Mouse (Mus musculus) retina, embryonic 14.5 days (tissue): ENCODE measurements around the gene Vmn2r42.
"Not testable (repeated sequence)": the region's sequence is repeated elsewhere in the genome, so short reads cannot be mapped to it uniquely, and the experiment has no call there.

ENCODE experiments used
- DNase-seq: peaks from one replicate; pipeline ENCODE4 v3.0.0-alpha.2; 2015; ENCODE audit warnings: low spot score

Gene Vmn2r42

DNA sequence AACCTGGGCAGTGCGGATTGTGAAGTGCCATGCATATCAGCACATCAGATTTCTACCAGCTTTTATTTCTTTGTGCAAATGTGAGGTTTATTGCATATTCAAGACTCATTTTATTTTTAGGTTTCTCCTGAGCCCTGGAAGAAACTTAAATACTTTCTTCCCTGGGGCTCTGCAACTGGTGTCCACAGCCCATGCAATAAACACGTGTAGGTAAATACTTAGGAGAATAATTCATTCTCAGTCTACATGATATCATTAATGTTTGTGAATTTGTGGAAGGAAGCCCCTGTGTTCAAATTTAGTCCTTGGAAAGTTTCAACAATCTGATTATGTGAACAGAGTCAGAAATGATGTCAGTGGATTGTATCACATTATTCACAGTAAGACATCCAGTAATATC lies at the start of gene Vmn2r42:
Vmn2r42 (minus strand) TSS at position 101 of the 400 bp plus-strand sequence.
- not testable (repeated sequence) for DNase-seq

DNA sequence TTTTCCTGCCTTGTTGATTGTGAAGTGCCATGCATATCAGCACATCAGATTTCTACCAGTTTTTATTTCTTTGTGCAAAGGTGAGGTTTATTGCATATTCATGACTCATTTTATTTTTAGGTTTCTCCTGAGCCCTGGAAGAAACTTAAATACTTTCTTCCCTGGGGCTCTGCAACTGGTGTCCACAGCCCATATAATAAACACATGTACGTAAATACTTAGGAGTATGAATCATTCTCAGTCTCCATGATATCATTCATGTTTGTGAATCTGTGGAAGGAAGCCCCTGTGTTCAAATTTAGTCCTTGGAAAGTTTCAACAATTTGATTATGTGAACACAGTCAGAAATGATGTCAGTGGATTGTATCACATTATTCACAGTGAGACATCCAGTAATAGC lies 38.6 kb downstream of the Vmn2r42 start, which contains the start of gene Vmn2r41:
Vmn2r41 (minus strand) TSS at position 101 of the 400 bp plus-strand sequence.
- DNase-seq = not testable (repeated sequence)
